Mouse (Mus musculus): ENCODE measurements at regions not wholly inside any gene's neighbourhood (a gene's known extent, or its start where the extent isn't known, plus 50 kb on each side); places are given as distances from the start of the nearest gene placed in this dataset.

- no peak for DNase-seq (ENCODE audit: low read depth, low spot score)
These were observed 118.7 kb upstream of the Prdm1 start for GRCm38 (mm10) chr10:44647021-44647420.

- DNase-seq (ENCODE audit: low read depth, low spot score), result no peak
These were observed 118.3 kb upstream of the Prdm1 start for GRCm38 (mm10) chr10:44646615-44647014.

DNA sequence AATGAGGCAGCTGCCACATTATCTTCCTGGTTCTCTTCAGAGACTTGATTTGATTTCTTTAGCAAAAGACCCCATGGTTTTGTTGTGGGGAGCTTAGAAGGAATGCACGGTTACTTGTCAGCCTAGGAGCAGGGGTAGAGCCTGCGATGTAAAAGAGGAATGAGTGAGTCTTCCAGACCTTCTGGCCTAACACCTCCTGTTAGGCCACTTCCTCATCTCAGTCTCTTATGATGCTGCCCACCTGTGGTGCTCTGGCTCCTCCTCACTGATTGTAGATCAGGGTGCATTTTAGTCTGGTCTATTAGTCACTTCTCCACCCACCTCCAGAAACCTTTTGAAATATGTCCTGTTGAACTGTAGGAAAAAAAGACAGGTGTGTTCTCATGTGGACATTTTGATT lies 113.3 kb upstream of the Prdm1 start:
- DNase-seq (ENCODE audit: low read depth, low spot score), result no peak

- no peak for DNase-seq (ENCODE audit: low read depth, low spot score)
These were observed 112.3 kb upstream of the Prdm1 start for GRCm38 (mm10) chr10:44640620-44641019.

DNA sequence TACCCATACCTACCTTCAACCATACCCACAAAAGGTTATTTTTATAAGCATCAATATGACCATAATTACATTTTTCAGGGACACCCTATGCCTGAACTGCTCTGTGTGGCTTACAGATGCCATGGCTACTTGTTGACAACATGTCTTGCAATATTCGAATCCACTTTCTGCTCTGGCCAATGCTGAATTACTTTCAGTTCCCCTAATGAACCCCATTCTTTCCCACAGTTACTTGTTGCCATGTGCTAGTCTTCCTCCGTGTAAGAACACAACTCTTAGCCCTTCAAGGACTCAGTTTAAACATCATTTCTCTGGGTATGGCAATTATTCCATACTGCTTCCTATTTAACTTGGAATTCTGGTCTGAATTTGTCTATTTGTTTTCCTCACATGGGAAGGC lies 110.4 kb upstream of the Prdm1 start:
- DNase-seq (ENCODE audit: low read depth, low spot score), result no peak

DNA sequence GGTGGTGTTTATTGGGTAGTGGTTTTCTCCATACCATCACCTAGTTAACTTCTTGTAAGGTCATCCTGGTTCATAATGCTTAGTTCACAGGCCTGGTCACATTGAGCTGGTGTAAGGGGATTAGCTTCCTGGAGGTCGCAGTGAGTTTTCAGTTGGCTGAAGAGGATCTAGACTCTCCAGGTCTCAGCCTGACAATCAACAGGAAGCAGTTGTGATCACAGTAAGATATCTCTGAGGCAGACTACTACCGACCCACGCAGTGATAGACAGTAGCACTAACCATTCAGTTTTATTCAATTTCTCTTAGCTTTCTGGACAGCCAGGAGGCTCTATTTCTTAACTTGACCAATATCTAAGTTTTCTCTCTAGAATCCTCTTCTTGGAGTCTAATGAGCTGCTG lies 108.5 kb upstream of the Prdm1 start:
- DNase-seq (ENCODE audit: low read depth, low spot score), result no peak

DNA sequence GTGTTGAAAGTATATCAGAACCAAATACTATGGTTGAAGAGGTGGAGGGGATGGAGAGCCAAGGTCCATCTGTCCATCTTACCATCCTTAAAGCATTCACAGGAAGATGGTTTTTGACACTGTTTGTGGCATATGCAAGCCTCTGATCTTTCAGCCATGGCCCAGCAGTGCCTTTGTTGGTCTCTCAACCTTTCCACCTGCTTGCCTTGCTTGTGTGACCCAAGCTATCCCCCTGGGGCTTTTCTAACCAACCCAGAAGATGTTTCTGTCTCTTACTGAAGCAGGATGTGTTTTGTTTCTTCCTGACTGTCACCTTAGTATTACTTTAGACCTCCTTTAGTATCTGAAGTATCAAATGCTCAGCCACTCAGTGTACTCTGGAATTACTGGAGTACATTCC lies 107.8 kb upstream of the Prdm1 start:
- no peak for DNase-seq (ENCODE audit: low read depth, low spot score)

DNA sequence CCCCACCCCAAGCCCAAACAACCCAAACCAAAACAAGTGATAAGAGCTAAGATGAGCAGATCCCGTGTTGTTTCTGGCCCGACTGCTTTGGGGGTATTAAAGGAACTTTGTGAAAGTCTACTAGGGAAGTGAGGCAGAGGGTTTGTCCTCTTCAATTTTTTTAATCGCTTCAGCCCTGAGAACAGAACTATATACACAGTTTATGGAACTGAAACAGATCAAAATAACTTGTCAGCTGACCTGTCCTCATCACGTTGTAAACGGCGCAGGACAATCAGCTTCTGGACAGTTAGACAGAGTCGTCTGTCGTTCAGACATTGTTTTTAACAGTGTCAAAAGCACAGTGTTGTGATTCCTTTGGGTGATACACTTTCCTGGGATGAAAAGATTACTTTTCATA lies 103.3 kb upstream of the Prdm1 start:
- no peak for DNase-seq (ENCODE audit: low read depth, low spot score)

DNA sequence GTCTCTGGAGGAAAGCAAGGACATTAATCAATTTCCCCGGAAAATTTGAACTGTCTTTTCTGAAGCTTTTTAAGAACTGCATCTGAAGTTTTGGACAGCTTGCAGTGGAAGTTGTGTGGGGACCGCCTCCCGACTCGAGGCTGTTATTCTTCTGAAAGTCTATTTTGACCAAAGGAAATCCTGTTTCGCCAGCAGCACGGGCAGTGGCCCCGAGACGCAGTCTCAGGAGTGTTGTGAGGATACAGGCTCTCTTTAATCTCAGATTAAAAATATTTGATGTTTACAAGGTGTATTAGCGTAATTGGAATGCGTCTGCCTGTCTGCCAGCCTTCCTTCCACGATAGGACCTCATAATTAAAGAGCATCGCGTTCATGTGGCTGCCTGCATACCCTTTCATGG lies 102.2 kb upstream of the Prdm1 start:
- DNase-seq (ENCODE audit: low read depth, low spot score), result no peak

- no peak for DNase-seq (ENCODE audit: low read depth, low spot score)
These were observed 100.1 kb upstream of the Prdm1 start for GRCm38 (mm10) chr10:44628387-44628786.

GRCm38 (mm10) chr10:44627431-44627830 lies 99.1 kb upstream of the Prdm1 start:
- DNase-seq (ENCODE audit: low read depth, low spot score), result no peak

DNA sequence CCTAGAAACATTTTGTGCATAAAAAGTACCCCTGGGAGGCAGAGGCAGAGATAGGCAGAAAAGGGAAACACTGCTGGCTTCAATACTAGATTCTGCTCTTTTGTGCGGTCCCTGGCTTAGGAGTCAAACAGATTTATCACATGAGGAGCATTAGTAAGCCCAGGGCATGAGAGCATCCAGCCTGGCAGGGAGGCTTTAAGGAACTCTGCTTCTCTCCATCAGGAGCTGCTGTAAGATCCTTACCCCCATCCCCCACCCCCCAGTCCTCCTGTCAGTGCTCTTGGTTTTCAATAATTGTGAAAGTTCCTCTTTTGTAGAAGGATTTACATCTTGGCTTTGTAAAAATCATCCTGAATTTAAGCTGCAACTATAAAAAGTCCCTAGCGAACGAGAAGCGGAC lies 97.2 kb upstream of the Prdm1 start:
- DNase-seq (ENCODE audit: low read depth, low spot score), result no peak

GRCm38 (mm10) chr10:44615586-44615985 lies 87.3 kb upstream of the Prdm1 start:
- no peak for DNase-seq (ENCODE audit: low read depth, low spot score)

- DNase-seq (ENCODE audit: low read depth, low spot score), result no peak
These were observed 84.3 kb upstream of the Prdm1 start for GRCm38 (mm10) chr10:44612571-44612970.

DNA sequence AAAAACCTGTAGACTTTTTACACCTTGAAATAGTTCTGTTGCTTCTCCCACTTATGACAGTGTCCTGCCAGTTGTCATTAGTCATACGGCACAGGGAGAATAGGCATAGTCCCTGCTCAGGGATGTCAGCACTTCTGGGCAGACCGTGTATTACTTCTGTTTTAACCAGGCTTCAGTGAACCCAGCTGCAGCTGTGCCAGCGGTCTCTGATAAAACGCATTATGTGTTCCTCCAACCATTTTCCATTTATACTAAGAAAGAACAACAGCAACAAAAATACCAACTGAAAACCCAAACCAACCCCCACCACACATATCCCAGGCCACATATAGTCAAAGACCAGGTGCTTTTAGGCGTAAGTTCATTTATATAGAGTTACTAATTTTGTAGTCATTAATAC lies 83.1 kb upstream of the Prdm1 start:
- no peak for DNase-seq (ENCODE audit: low read depth, low spot score)

DNA sequence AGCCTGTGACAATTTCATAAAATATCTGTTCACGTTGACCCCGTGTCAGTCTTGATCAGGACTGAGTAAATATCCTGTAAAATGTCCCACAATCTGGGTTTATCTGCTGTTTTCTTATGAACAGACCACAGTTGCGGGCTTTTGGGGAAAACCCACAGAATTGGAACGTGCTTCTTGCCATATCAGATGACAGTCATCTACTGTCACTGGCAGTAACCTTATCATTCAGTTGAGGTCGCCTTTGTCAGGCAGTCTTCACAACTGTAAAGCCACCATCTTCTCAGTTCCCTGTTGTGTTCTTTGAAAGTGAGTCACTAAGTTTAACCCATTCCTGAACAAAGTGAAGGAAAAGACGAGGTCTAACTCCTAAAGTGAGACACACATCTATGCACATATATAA lies 80.9 kb upstream of the Prdm1 start:
- no peak for DNase-seq (ENCODE audit: low read depth, low spot score)

DNA sequence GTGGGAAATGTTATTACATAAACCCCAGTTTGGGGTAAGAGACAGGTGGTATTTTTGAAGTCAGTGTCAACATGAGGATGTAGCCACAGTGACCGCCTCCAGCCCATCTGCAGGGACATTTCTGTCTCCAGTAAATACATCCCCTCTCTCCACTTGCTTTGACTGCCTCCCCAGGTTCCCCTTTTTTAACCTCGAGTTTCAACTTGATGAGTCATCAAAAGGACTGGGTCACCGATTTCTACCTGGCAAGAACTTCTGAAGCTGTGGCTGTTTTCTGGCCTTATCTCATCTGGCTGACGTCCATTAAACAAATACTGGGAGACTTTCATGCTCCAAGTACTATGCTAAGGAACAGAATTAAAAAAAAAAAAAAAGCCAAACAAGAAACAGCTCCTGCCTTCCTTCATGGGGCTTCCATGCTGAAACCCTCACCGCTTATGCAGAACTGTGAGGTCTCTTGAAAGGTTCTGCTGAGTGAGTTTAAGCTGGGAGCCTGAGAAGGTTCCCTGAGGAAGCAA lies 79.1 kb upstream of the Prdm1 start:
- no peak for DNase-seq (ENCODE audit: low read depth, low spot score)

GRCm38 (mm10) chr10:44604512-44604911 lies 76.2 kb upstream of the Prdm1 start:
- DNase-seq (ENCODE audit: low read depth, low spot score), result no peak

GRCm38 (mm10) chr10:44603461-44603860 lies 75.2 kb upstream of the Prdm1 start:
- no peak for DNase-seq (ENCODE audit: low read depth, low spot score)

DNA sequence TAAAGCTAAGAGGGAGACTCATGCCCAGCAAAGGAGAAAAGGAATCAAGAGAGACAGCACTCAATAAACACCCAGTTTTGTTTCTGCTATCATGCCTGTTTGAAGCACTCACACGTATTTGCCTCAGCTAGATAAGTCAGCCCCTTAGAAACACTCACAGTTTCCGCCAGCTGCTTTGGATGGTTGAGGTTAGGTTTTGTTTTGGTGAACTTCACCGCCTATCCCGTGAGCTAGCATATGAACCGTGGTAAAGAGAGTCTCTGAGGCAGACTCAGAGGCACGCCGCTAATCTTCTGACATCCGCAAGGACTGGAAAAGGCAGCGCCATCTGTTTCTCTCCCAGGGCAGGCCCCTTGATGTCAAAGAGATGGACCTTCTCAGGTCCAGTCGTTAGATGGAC lies 73.2 kb upstream of the Prdm1 start:
- DNase-seq (ENCODE audit: low read depth, low spot score), result no peak

DNA sequence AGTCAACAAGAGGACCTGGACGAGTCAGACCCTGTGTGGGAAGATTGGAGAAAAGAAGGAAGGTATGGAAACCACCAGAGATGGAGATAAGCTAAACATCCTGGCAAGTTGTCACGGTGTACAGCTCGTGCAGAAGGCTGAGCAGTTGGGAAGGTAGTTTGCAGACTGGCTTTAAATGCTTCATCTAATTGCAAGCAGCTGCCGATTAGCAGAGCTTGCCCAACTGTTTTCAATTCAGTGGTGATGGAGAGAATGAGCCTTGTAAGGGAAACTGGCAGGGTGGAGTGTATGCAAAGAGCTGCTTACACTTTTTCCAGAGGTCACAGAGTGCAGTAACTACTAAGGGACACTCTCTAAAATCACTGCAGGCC lies 71.6 kb upstream of the Prdm1 start:
- no peak for DNase-seq (ENCODE audit: low read depth, low spot score)

DNA sequence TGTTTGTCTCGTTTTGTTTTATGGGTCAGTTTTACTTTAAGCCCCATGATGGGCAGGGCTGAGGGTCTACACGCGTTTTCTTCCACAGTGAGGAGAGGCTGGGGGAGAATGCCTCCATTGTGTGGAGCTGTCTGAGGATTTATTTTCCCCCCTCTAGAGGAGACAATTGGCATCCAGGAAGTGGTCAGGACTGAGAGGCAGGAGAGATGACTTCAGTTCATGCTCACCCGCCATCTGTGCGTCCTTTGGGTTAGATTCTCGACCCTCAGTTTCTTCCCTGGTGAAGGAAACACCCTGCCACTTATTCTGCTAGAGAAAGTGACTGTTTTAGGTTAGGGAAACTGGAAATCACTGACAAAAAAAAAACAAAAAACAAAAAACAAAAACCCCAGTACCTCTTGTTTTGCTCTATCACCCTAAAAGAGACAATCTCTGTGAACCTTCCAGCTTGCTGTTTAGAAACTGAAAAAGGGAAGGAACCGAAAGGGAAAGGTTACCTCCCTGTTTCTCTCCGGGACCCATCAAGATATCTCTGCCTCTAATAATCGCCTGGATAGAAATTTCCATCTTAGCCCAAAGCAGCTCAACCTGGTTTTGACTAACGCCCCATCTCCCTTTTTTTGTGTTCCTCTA lies 71.1 kb upstream of the Prdm1 start:
- DNase-seq (ENCODE audit: low read depth, low spot score), result no peak

GRCm38 (mm10) chr10:44598615-44599014 lies 70.3 kb upstream of the Prdm1 start:
- no peak for DNase-seq (ENCODE audit: low read depth, low spot score)

GRCm38 (mm10) chr10:44595932-44596331 lies 67.6 kb upstream of the Prdm1 start:
- no peak for DNase-seq (ENCODE audit: low read depth, low spot score)
